Mouse (Mus musculus) heart, postnatal 4 days (tissue): Measurements from ENCODE around the gene Cym. TPM values are rescaled to one million over a fixed set of nuclear protein-coding genes. Genes with fewer than 3 reads are reported as not detected.

Source experiments
- DNase-seq: peaks from one replicate; pipeline ENCODE4 v3.0.0; 2021
- total RNA-seq, 2 experiments: library from RNA; stranded (reverse); gene quantifications; 2 replicates each; pipeline ENCODE4 v1.2.3; 2021

The Cym gene
- total RNA-seq, result not detected

DNA sequence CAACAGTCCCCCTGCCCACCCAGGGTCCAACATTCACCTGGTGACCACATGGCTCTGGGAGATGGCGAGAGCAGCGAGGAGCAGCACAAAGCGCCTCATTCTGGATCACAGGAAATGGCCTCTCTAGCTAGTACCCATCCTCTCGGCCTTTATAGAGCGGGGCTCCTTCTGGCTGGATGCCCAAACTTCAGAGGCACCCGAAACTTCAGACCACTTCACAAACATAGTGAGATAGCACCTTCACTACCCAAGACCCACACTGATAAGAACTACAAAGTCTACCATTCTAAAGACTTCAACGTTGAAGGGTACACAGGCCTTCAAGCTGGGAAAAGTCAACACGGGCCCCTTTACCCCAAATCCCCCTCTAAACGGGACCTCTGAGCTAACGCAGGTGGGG lies at the start of gene Cym:
Gene Cym, minus strand, starts transcription at position 125 of the 400 bp plus-strand sequence.
- DNase-seq, result no peak

DNA sequence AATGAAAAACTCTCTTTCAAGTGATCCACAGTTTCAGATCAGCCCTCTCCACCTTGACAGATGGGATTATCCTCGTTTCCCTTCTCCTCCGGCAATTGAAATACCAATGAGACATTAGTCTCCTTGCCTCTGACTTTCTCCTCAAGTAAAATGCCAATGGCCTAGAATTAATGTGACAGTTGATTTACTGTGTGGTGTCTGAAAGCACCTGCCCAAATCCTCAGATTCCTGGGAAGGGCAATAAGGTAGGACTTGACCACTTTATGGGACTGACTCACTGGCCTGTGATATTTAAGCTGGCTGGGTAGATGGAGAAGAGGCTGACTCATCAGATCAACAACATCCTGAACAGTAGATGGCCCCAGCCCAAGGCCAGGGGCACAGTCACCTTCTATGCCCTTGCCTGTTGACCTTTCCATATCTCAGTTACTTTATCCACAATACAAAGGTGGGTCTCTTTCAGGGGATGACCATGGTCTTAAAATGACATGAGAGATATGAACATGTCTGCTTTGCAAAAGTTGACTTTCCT lies 45.3 kb upstream of the Cym start:
- no peak for DNase-seq

DNA sequence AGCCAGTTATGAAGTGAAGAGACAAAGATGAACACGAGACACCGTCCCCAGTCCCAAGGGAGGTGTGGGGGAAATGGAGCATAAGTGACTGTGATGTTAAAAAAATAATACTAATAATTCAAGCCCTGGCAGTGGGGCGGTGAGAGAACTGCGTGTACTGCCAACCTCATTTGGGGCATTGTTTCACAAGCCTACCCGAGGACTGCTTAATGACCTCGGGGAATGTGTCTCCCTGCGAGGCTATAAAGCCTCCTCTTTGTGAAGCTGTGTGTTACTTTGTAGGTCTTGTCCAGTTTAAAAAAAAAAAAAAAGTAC lies 40.3 kb upstream of the Cym start:
- DNase-seq, result no peak

DNA sequence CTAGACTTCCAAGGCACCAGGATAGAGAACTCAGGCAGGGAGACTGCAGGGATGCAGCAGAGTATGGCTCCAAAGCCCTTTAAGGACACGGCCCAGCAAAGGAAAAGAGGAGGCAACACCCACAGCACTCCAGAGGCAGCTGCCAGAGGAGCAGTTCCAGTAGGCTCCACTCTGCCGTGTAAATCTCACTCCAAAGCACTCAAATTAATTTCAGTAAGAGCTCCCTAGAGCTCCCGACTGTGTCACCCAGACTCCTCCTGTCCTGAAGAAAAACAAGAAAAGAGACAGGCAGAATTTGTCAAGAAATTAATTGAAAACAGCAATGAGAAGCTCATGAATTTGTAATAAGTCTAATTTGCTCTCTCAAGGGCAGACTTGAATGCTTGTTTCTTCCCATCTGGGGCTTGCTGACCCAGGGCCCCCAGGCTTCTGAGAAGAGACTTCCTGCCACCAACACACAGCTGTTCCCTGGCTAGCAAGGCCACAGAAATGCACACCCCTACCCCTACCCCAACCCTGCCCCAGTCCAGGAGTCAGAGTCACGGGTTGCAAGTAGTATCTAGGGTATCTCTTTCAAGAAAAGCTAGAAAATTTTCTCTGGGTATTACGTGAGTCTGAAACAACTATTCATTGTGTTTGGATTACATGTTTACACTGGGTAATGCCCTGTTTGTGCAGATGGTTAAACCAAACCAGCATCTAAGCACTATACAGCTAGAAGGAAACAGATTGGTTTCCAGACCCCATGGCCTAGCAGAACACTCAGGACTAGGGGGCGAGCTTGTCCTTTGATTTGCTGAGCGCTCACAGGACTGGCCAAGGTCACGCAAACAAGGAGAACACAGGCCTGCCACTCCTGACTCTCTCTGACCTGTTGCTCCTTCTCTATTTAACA lies 39.7 kb upstream of the Cym start:
- no peak for DNase-seq

DNA sequence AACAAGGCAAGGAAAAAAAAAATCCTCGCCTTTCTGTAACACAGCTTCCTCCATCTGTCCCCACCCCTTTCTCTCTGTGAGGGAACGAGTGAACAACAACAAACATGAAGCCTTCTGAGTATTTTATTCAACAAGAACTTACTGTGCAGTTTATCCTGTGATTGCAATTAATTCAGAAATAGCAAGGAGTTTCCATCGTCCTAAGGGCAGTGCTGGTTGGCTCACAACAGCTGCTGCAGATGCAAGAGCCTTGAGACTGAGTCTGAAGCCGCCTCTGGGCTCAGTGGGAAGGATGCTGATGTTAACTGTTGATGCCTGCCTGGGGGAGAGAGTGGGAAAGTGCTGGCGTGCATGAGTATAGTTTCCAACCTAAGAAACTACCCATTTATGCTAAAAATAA lies 36.4 kb upstream of the Cym start:
- DNase-seq, result no peak

DNA sequence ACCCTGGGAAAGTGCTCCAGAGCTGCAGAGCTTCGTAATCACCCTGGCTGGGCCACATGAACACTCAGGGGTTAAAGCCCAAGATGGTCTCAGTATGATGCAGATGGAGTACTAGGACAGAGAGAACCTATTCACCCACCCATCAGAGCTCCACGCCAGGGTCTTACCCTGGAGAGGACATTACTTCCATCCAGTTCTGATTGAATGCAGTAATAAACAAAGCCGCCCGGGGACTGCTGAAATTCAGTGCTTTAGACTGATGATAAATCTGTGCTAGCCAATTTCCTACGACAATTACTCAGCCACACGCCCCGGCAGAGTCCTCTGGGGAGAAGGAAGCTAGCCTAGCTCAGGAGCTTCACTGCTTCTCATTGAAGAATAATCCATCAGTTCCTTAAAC lies 35.2 kb upstream of the Cym start:
- DNase-seq, result no peak

DNA sequence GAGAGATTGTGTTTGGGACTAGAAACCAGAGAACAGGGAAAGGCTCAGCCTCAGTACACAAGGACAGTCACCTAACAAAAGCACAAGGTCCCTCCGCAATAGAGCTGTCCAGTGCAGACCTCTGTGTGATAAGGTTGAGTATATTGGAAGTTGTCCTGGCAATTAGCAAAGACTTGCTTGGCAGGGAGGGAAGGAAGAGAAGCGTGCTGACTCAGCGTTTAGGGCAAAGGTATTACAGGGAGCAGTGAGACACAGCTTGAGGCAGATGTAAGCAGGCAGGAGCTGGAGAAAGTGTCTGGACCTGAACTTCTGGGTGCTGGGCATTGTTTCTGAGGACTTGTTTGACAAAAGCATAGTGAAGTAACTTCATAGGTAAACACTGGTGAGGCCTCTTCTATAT lies 34.5 kb upstream of the Cym start:
- DNase-seq, result no peak

DNA sequence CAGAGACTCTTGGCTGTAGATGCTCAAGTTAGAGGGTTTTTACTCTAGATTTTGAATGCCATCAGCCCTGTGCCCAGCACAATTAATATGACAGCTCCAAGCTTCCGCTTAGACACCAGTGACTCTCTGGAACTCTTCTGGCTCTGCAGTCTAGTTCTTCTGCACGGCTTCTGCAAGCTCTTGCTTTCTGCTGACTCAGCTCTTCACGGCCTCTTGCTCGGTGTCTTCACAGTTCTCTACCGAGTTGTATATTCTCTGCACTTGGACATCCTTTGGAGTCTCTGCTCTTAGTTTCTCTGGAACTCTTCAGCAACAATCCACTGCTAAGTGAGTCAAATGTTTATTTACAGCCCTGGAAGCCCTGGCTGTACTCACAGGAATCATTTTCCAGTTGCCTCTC lies 32.4 kb upstream of the Cym start:
- DNase-seq, result no peak

DNA sequence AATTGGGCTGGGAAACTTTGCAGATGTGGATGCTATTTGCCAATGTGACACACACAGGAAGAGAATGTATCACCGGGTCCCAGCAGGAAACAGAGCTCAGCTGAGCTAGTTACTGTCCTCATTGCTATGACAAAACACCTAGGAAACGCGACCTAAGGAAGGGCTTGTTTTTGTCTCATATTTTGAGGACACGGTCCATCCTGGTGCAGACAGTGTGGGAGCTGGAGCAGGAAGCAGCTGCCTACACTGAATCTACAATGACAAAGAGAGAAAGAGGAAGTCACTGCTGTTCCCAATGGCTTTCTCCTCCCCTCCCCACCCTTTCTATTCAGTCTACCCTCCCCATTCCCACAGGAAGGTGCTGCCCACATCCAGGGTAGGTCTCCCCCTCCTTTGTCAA lies 30.5 kb upstream of the Cym start:
- DNase-seq, result peak; percentile 25

DNA sequence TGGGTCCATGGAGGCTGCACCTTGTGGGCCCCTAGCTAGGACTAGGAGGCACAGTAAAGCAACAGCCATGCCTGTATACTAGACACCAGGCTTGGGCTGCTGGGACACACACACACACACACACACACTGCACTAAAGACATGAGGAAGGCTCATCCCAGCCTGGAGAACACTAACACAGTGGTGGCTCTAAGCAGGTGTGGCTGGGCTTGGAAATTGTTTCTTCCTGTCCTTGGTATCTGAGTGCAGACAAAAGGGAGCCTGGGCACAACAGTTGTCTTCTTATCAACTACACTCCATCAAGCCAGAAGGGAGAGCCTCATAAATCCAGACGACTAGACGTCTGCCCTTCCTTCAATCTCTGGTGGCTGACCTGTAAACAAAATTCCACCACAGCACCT lies 28.8 kb upstream of the Cym start:
- DNase-seq, result no peak

DNA sequence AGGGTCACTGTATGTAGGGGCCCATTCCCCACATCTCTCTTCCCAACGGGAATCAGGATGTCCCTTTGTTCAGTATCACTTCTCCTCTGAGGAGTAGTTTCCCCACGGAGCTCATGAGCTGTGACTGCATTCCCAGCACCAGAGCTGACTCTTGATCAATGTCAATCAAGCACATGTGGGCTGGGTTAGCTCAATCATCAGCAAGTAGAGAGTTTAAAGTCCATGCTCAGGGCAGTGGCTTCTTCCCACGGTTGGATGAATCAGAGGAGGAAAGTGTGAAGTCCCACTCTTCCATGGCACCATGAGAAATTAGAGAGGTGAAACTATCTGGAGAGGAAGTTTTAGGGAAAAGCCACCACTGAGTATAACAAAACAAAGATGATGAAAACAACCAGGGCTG lies 27.5 kb upstream of the Cym start:
- no peak for DNase-seq

DNA sequence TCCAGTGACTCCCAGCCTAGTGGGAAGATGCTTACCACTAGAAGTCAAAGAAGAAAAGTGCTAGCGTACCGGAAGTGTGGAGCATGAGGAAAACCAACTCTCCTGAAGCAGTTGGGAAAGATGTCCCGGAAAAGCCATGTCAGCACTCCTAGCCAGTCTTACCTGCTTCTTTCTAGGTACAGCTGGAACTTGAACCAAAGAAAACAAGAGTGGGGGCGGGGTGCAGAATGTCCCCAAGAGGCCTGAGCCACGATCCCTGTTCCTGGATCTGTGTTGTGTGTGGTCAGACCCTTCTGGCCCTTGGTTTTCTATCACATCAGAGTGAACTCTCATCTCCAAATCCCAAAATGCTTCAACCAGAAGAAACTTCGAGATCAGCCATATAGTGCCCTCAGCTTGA lies 25.3 kb upstream of the Cym start:
- no peak for DNase-seq

DNA sequence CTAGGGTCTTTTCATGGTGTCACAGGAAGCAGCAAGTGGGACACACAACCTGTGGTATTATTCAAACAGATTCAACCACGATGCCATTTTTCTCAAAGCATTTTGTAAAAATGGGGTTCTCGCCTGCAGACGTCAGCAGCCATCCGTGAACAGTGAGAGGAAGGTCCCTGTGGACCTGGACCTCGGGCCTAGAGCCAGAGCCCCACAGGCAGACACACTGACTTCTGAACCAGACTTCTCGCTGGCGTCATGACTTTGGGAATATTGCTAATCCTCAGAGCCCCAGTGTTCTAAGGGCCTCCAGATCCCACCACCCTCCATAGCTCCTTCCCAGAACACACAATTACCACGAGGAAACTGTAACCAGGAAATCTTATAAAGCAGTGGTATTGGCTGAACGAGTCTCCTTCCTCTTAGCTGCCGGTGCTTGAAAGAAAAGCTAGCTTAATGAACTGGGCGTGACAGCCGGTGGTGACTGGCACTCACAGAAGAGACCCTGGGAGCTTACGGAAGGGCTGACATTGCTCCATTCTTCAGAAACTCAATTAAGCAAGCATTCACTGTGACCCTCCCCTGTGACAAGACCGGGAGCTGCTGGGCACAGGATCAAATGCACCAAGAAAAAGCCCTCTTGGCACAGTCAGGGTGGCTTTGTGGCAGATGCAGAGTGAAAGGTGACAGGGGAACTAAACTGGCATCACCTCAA lies 20.0 kb upstream of the Cym start:
- no peak for DNase-seq

DNA sequence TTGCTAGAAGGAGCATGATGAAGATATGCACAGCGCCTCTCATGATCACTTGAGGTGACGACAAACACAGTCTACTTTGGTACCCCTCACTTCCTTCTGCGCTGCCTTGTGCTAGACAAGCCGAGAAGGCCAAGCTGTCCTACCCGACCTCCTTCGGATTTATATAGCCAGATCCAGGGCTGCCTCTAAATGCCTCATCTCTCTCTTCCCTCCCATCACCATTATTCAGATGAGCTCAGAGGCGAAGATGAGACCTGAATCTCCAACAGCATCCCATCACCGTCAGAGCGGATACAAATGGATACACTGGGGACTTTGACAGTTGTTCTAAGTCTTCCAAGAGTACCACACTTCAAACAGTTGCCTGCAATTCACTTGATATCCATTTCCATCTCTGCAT lies 18.1 kb upstream of the Cym start, which contains the start of gene Prok1:
Gene Prok1, minus strand, starts transcription at position 101 of the 400 bp plus-strand sequence.
- no peak for DNase-seq

DNA sequence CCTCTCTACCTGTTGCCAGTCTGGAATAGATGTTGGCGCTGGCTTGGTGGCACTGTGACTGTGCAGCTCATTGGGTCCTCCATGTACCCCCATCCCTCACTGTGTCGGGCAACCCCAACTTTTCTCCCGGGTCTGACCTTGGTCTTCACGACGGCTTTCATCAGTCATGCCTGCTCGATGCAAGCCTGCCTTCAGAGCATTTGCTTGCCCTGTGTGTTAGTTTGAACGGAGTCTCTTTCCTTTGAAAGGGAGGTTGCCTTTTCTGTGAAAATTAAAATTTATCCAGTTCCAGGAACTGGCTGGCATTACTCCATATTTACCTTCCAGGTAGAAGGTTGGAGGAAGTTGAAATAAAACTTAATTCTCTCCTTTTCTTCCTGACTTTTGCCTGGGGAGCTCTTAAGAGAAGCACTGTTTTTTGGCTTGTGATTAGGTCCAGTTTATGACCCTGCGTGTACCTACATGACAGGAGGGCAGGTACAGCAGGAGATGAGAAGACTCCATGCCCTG lies 17.0 kb upstream of the Cym start:
- DNase-seq, result no peak

DNA sequence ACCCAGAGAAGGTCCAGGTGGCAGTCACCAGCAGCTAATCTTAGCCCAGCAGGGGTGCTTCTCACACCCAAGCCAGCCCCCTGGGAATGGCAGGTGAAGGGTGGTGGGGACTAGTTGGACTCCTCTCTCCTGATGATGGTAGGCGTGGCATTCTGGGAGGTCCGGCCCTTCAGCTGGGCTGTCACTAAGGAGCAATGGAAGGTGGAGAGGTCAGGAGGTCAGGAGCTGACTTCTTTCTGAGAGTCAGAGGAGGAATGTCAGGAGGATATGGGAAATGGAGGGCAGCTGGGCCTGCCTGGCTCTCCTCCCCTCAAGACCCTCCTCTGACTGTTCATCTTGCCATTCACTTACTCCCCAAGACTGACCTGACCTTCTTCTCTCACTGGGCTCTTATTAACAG lies 16.5 kb upstream of the Cym start:
- no peak for DNase-seq

DNA sequence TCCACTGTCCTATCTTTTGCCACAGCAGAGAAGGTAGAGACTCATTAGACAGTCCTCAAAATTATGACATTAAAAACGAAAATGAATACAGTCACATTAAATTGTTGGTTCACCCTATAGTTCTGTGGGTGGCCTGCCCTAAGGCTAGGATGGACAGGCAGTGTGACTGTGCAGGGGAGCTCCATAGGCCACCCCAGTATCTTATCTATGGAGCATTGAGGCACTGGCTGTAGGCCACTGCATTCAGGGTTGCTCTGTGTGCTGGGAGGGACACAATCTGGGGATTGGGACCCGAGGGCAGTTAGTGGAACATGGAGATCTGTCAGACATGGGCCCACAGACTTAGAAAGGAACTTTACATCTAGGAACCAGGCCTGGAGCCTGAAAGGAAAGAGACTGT lies 12.4 kb upstream of the Cym start:
- DNase-seq, result no peak

DNA sequence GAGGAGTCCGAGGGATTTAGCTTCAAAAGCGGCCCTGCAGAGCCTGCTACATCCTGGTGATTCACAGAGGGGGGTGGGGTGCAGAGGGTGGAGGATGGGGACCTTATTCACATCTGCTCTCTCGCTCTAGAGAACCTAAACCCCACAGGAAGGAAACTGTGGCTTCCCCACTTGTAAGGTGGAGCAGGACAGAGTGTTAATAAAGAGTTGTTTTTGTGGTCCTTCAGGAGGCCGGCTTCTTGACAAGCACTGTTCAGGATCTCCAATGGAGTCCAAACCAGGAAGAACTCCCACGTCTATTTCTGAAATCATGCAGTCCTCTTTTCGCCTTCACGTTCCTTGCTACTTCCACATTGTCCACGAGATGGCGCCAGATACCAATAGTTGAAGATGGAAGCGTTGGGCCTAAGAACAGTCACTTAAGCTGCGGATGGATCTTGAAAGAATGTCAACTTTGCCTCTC lies 11.8 kb upstream of the Cym start:
- peak; percentile 91 for DNase-seq

DNA sequence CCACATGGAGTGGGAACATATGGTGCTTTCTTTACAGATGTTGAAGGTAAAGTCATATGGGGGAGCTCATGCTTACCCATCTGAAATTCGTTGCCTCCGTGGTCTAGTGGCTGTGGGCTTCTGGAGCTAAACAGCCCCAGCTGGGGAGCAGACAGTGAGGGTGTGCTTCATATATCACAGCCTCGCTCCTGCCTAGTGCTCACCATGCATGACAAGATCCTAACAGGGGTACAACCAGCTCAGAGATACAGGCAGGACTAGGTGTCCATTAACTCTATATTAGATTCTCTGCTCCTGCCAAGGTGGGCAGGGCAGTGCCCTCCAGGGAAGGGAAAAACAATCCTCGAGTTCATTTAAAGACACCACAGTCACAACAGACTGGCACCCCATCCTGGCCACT lies 9.7 kb upstream of the Cym start:
- no peak for DNase-seq

DNA sequence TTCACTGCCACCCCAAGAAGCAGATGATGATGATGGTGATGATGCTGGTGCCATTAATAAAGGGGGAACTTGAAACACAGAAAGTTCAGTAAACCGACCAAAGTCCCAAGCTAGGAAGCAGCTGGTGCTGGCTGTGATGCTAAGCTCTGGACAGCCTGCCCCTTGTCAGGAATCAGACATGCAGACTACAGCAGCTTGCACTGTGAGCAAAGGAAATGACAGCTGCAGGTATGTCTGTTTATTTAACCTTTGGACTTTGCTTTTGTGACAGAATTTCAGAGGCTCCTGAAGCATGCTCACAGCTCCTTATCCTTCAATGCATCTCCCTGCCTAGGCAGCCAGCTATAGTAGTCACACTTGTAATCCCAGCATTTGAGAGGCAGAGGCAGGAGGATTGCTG lies 9.0 kb upstream of the Cym start, which contains the start of gene A630076J17Rik:
Gene A630076J17Rik, plus strand, starts transcription at position 88 of the 400 bp plus-strand sequence.
- no peak for DNase-seq

DNA sequence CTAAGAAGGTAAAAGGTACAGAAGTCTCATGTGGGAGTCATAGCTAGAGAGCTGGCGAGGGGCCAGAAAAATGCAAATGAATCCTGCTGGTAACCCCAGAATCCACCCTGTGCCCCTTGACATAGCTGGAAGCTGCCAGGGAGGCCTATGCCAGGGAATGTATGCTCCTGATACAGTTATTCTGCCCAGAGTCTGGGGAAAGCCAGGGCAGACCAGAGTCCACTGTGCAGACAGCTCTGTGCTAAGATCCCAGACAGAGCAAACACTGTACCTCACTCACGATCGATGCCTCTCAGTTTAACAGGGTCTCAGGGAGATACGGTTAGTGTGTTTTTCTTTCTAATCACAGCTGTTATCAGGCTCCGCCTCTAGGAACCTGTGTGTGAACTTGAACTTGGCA lies 8.3 kb upstream of the Cym start:
- no peak for DNase-seq

DNA sequence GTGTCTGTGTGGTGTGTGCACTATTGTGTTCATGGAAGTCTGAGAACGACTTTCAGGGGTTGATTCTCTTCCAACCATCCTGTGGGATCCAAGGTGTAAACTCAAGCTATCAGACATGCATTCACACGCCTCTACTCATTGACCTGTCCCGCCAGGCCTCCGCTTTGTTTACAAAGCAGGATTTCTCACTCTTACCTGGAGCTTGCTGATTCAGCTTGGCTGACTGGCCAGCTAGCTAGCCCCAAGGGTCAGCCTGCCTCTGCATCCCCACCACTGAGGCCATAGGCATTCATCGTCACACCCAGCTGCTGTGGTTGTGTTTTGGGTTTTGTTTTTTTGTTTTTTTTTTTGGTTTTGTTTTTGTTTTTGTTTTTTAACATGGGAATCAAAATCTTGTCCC lies 7.7 kb upstream of the Cym start:
- no peak for DNase-seq

DNA sequence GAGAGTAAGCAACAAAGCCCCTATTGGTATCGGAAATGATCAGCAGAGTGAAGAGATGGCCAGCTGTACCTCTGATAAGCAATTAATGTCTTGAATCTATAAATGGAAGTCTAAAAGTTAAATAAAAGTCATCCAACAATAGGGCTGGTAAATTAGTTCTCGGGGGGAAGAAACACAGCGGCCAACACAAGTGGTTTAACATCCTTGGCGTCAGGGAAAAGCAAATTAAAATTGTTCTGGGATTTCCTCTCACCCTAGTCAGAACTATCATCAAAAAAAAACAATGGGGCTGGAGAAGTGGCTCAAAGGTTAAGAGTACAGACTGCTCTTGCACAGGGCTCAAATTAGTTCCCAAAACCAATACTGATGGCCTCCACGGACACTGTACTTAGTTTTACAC lies 4.3 kb upstream of the Cym start:
- DNase-seq, result no peak

DNA sequence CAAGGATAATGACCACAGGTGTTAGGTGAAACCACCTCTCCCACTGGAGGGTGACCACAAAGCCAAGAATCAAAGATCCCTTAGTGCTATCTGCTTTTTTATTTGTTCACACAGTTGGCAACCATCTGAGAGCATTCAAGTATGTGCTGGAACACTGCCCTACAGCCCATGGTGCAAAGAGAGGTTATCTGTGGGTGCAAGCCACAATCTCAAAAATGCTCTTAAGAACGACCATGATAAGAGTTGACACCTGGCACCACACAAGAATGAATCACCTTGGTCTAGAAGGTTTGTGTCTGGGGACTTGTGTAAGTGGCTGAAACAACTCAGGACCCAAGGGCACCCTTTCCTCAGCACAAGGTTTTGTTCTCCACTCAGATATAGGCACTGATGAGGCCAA lies 1.7 kb upstream of the Cym start:
- no peak for DNase-seq
